Mouse (Mus musculus): ENCODE data around the gene Anks4b.

GRCm38 (mm10) chr7:120178935-120179334, 5.3 kb downstream of the Anks4b start:
- no peak for TF ChIP-seq MAX (IDR thresholded peaks at IDR 0.05)
- TF ChIP-seq CTCF (IDR thresholded peaks at IDR 0.05; ENCODE audit: control insufficient read depth, insufficient read depth, insufficient read length) = no peak
- TF ChIP-seq MYOG (IDR thresholded peaks at IDR 0.05; ENCODE audit: control insufficient read depth, extremely low read depth, insufficient read length) = no peak
- no peak for TF ChIP-seq FOSL1 (IDR thresholded peaks at IDR 0.05; ENCODE audit: insufficient read depth, low read length, poor library complexity, severe bottlenecking)
- no peak for TF ChIP-seq USF1 (IDR thresholded peaks at IDR 0.05; ENCODE audit: low read depth)
- TF ChIP-seq MYOD1 (IDR thresholded peaks at IDR 0.05; ENCODE audit: control insufficient read depth, insufficient read length, low read depth) = no peak
- TF ChIP-seq CEBPB (IDR thresholded peaks at IDR 0.05; ENCODE audit: low read depth) = no peak
